Mouse (Mus musculus): ENCODE data around the gene Cdrt4.

DNA sequence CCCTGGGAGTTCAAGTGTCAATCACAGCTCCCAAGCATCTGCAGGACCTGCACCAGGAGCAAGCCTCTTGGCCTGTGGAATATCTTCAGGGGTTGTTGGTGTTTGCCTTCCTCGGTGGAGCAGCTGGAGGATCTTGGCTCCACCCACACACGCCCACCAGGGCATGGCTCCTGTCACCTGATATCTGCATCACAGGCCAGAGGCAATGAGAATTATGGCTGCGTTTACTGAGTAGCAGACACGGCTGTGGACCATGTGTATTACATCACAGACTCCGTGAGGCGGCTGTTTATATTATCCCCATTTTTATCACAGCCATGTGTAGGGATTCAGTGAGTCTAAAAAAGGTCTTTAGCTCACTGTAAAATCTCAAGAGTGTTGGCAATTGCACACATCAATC is 53.6 kb downstream of the Cdrt4 start:
- no peak for TF ChIP-seq CTCF (IDR thresholded peaks at IDR 0.05; ENCODE audit: low read depth)
- no peak for TF ChIP-seq EP300 (optimal IDR thresholded peaks at IDR 0.05)
